Mouse (Mus musculus) liver, embryonic 15.5 days (tissue): ENCODE measurements around the gene Man1c1. TPM values are rescaled to one million over a fixed set of nuclear protein-coding genes. Genes with fewer than 3 reads are reported as not detected.

ENCODE experiments used
- ATAC-seq: fragments of 200-750 bp; cut with Nextera tagmentation; 2 replicates; pipeline ENCODE4 v1.8.0; 2017; ENCODE audit warnings: moderate number of reproducible peaks, mild to moderate bottlenecking, moderate library complexity; ENCODE audit not compliant: insufficient read depth
- H3K27ac ChIP-seq: fragments of 300-500 bp; sonication (generic); replicated peaks from 2 replicates; pipeline ENCODE4 v1.5.1; 2015; ENCODE audit warnings: mild to moderate bottlenecking, inconsistent platforms
- H3K27me3 ChIP-seq: fragments of 300-500 bp; sonication (generic); 2 replicates; pipeline ENCODE4 v1.6.1; 2015; ENCODE audit warnings: mild to moderate bottlenecking, inconsistent platforms
- H3K36me3 ChIP-seq: fragments of 300-500 bp; sonication (generic); replicated peaks from 2 replicates; pipeline ENCODE4 v1.6.1; 2015; ENCODE audit warnings: moderate library complexity, mild to moderate bottlenecking, inconsistent platforms
- H3K4me1 ChIP-seq: fragments of 300-500 bp; sonication (generic); replicated peaks from 2 replicates; pipeline ENCODE4 v1.6.1; 2015; ENCODE audit warnings: inconsistent platforms
- H3K4me2 ChIP-seq: fragments of 300-500 bp; sonication (generic); 2 replicates; pipeline ENCODE4 v1.6.1; 2015; ENCODE audit warnings: moderate library complexity, mild to moderate bottlenecking, inconsistent platforms
- H3K4me3 ChIP-seq: fragments of 300-500 bp; sonication (generic); replicated peaks from 2 replicates; pipeline ENCODE4 v1.5.1; 2015; ENCODE audit warnings: mild to moderate bottlenecking, inconsistent platforms
- H3K9ac ChIP-seq: fragments of 300-500 bp; sonication (generic); 2 replicates; pipeline ENCODE4 v1.6.1; 2015; ENCODE audit warnings: moderate library complexity, mild to moderate bottlenecking, inconsistent platforms
- H3K9me3 ChIP-seq: fragments of 300-500 bp; sonication (generic); replicated peaks from 2 replicates; pipeline ENCODE4 v1.6.1; 2016; ENCODE audit warnings: inconsistent platforms
- WGBS: fragments of 180-500 bp; shearing (Covaris S2); methylation state at CpG from one replicate; pipeline ENCODE4 v1.1.7; 2015; ENCODE audit warnings: mixed read lengths; ENCODE audit not compliant: insufficient replicate concordance; 5-methylcytosine and 5-hydroxymethylcytosine counted together
- polyA plus RNA-seq: library from polyadenylated mRNA; unstranded; fragments of >200 nt; fragmentation: Nextera tagmentation; extraction: Ambion mirVana; gene quantifications from 2 replicates; pipeline ENCODE4 v1.2.1, GENCODE M21; 2015

Man1c1 gene
- polyA plus RNA-seq = 1.4 and 2.0 TPM in 2 replicates

- Histone ChIP-seq H3K4me1 (peaks cover 31% of the 10 kb centered on the region), H3K27ac (peak within 1 kb of the TSS; percentile 57; the same call in 1 of the 2 replicates), H3K9ac (peak within 1 kb of the TSS; percentile 51), H3K36me3 (no peaks in the 10 kb centered on the region), H3K27me3 (peaks cover 87% of the 10 kb centered on the region), H3K4me2 (peak within 1 kb of the TSS; percentile 93), H3K4me3 (peak within 1 kb of the TSS; percentile 63), H3K9me3 (no peaks in the 10 kb centered on the region)
- peak; percentile 89 for ATAC-seq
- WGBS = under 1% methylated on average over 78 of the region's 81 CpGs
Observed at GRCm38 (mm10) chr4:134703835-134704546, at the start of gene Man1c1. Gene Man1c1 (minus strand): TSS chr4:134704290.

GRCm38 (mm10) chr4:134753516-134754261 is 49.6 kb upstream of the Man1c1 start:
- WGBS = 34% methylated on average over 17 of the region's 17 CpGs
- peaks cover 63% of the 10 kb centered on the region for H3K36me3 ChIP-seq
- H3K27me3 ChIP-seq = no peaks in the 10 kb centered on the region
- no peak for ATAC-seq
- H3K4me2 ChIP-seq = no peak overlapping the region
- H3K27ac ChIP-seq = peak overlapping the region; percentile 88
- peak overlapping the region; percentile 8; the same call in 1 of the 2 replicates for H3K9ac ChIP-seq
- peaks cover 99% of the 10 kb centered on the region for H3K4me1 ChIP-seq
- H3K4me3 ChIP-seq = no peak overlapping the region
- H3K9me3 ChIP-seq = no peaks in the 10 kb centered on the region

- H3K4me3 ChIP-seq = no peak overlapping the region
- H3K4me1 ChIP-seq = peaks cover 97% of the 10 kb centered on the region
- H3K36me3 ChIP-seq = peaks cover 70% of the 10 kb centered on the region
- H3K9me3 ChIP-seq = no peaks in the 10 kb centered on the region
- ATAC-seq = no peak
- H3K9ac ChIP-seq = peak overlapping the region; percentile 10; the same call in 1 of the 2 replicates
- no peaks in the 10 kb centered on the region for H3K27me3 ChIP-seq
- WGBS = 72% methylated on average over 11 of the region's 11 CpGs
- H3K27ac ChIP-seq = peak overlapping the region; percentile 88
- no peak overlapping the region for H3K4me2 ChIP-seq
Observed at GRCm38 (mm10) chr4:134752911-134753426, 48.9 kb upstream of the Man1c1 start.

GRCm38 (mm10) chr4:134751682-134752380 is 47.7 kb upstream of the Man1c1 start:
- peak; percentile 89 for ATAC-seq
- peaks cover 74% of the 10 kb centered on the region for H3K36me3 ChIP-seq
- H3K4me1 ChIP-seq = peaks cover 87% of the 10 kb centered on the region
- 42% methylated on average over 18 of the region's 18 CpGs for WGBS
- no peaks in the 10 kb centered on the region for H3K9me3 ChIP-seq
- no peaks in the 10 kb centered on the region for H3K27me3 ChIP-seq
- H3K4me3 ChIP-seq = peak overlapping the region; percentile 15
- peak overlapping the region; percentile 29 for H3K9ac ChIP-seq
- peak overlapping the region; percentile 62 for H3K4me2 ChIP-seq
- H3K27ac ChIP-seq = peak overlapping the region; percentile 88

DNA sequence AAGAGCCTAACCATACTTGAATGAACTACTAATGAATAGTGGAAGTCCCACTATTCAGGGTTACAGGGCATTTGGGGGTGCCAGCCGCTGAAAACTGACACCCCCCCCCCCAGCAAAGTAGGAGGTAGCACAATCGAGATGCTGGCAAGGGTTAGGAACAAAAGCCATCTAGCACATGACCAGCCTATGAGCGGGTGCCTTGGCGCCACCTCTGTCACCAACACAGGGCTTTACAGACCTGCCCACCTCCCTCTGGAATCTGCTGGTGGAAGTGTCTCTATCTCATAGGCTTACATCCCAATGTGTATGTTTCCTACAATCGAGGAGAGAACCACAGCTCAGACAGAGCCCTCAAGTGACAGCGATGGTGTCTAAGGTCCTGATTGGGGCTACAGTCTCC is 46.7 kb upstream of the Man1c1 start:
- no peaks in the 10 kb centered on the region for H3K27me3 ChIP-seq
- H3K4me2 ChIP-seq = no peak overlapping the region
- WGBS = 68% methylated on average over 6 of the region's 6 CpGs
- no peak overlapping the region for H3K4me3 ChIP-seq
- H3K36me3 ChIP-seq = peaks cover 78% of the 10 kb centered on the region
- H3K4me1 ChIP-seq = peaks cover 87% of the 10 kb centered on the region
- H3K9ac ChIP-seq = peak overlapping the region; percentile 10; the same call in 1 of the 2 replicates
- no peak for ATAC-seq
- H3K27ac ChIP-seq = peak overlapping the region; percentile 88
- no peaks in the 10 kb centered on the region for H3K9me3 ChIP-seq

GRCm38 (mm10) chr4:134750263-134750662 is 46.2 kb upstream of the Man1c1 start:
- H3K4me3 ChIP-seq = no peak overlapping the region

GRCm38 (mm10) chr4:134749301-134750030 is 45.4 kb upstream of the Man1c1 start:
- H3K9me3 ChIP-seq = no peaks in the 10 kb centered on the region
- ATAC-seq = no peak
- 45% methylated on average over 21 of the region's 21 CpGs for whole genome bisulfite sequencing
- H3K27me3 ChIP-seq = no peaks in the 10 kb centered on the region
- no peak overlapping the region for H3K4me2 ChIP-seq
- H3K36me3 ChIP-seq = peaks cover 83% of the 10 kb centered on the region
- no peak overlapping the region for H3K9ac ChIP-seq
- peaks cover 78% of the 10 kb centered on the region for H3K4me1 ChIP-seq
- H3K27ac ChIP-seq = peak overlapping the region; percentile 51; the same call in 1 of the 2 replicates
- no peak overlapping the region for H3K4me3 ChIP-seq

More at GRCm38 (mm10) chr4:134750263-134750662, 46.2 kb upstream of the Man1c1 start:
- 0 out of 2 replicates have a peak overlapping the region, but pooled peaks have one; percentile 10 for H3K9ac ChIP-seq
- peaks cover 86% of the 10 kb centered on the region for H3K4me1 ChIP-seq
- H3K9me3 ChIP-seq = no peaks in the 10 kb centered on the region
- peak overlapping the region; percentile 88 for H3K27ac ChIP-seq
- H3K4me2 ChIP-seq = no peak overlapping the region
- peaks cover 80% of the 10 kb centered on the region for H3K36me3 ChIP-seq
- H3K27me3 ChIP-seq = no peaks in the 10 kb centered on the region
- no peak for ATAC-seq
- WGBS = 54% methylated on average over 5 of the region's 5 CpGs

- Histone ChIP-seq H3K9me3 (no peaks in the 10 kb centered on the region), H3K4me3 (no peak overlapping the region), H3K27ac (no peak overlapping the region; the same call in 1 of the 2 replicates), H3K9ac (no peak overlapping the region), H3K4me1 (peaks cover 44% of the 10 kb centered on the region), H3K27me3 (no peaks in the 10 kb centered on the region), H3K36me3 (peaks cover 91% of the 10 kb centered on the region), H3K4me2 (no peak overlapping the region)
- 63% methylated on average over 16 of the region's 16 CpGs for WGBS
- ATAC-seq = no peak
Observed at GRCm38 (mm10) chr4:134745900-134746661, 42.0 kb upstream of the Man1c1 start.

GRCm38 (mm10) chr4:134743881-134744633 is 40.0 kb upstream of the Man1c1 start:
- 85% methylated on average over 16 of the region's 16 CpGs for WGBS
- H3K9ac ChIP-seq = no peak overlapping the region
- no peak overlapping the region for H3K27ac ChIP-seq
- no peaks in the 10 kb centered on the region for H3K27me3 ChIP-seq
- no peak overlapping the region for H3K4me2 ChIP-seq
- H3K9me3 ChIP-seq = no peaks in the 10 kb centered on the region
- H3K4me1 ChIP-seq = peaks cover 24% of the 10 kb centered on the region
- peaks cover 72% of the 10 kb centered on the region for H3K36me3 ChIP-seq
- no peak overlapping the region for H3K4me3 ChIP-seq
- ATAC-seq = no peak
